Mouse (Mus musculus) thymus, adult 2 months (tissue): ENCODE data around the gene Dek.

Source experiments
- CTCF ChIP-seq: fragments of 200-500 bp; IDR thresholded peaks from 2 replicates; pipeline ENCODE4 v1.5.1; 2012; ENCODE audit warnings: mild to moderate bottlenecking, control low read depth, low read length, moderate library complexity, borderline replicate concordance; ENCODE audit not compliant: control insufficient read depth, poor library complexity, insufficient read depth; ENCODE audit errors: extremely low read depth
- POLR2A ChIP-seq: fragments of 200-500 bp; IDR thresholded peaks from 2 replicates; pipeline ENCODE4 v1.6.1; 2012; ENCODE audit warnings: mild to moderate bottlenecking, low read length, control low read depth, moderate library complexity; ENCODE audit not compliant: control insufficient read depth, poor library complexity, insufficient read depth; ENCODE audit errors: extremely low read depth

GRCm38 (mm10) chr13:47134836-47135235 is 28.8 kb upstream of the Dek start:
- no peak for TF ChIP-seq CTCF
- TF ChIP-seq POLR2A, result no peak
